In genomic region chr14:75976107-75976506, GRCm38 (mm10) we compare ENCODE assay signal across 16 mouse cellular contexts. TPM values are rescaled to one million over a fixed set of nuclear protein-coding genes. Genes with fewer than 3 reads are reported as not detected.
"Had no signal": no experiment of that assay in that cellular context is flagged by ENCODE, and none has a peak within 500 bp of the region (broad histone marks: within the 10 kb centered on the region; RNA-seq: fewer than 3 reads in every experiment).

No protein-coding gene starts in this region.

- H3K9me3 ChIP-seq: kidney, embryonic 15.5 days; limb, embryonic 15.5 days; midbrain, embryonic 15.5 days; neural tube, embryonic 12.5 days had no signal

- DNase-seq: kidney, adult 18-20 months; kidney, postnatal 14 days; layer of hippocampus, postnatal 36 days; lung, embryonic 14.5 days; lung, postnatal 14 days; thymus, adult 2 months; thymus, postnatal 25 days had no signal

- H3K9ac ChIP-seq: kidney, embryonic 15.5 days; limb, embryonic 15.5 days; lung, embryonic 14.5 days; midbrain, embryonic 15.5 days; neural tube, embryonic 12.5 days had no signal

- H3K4me1 ChIP-seq: kidney, embryonic 15.5 days; limb, embryonic 15.5 days; midbrain, embryonic 15.5 days had no signal

- H3K27ac ChIP-seq: kidney, embryonic 15.5 days; limb, embryonic 15.5 days; macrophage; midbrain, embryonic 15.5 days; neural tube, embryonic 12.5 days had no signal

- ATAC-seq: midbrain, embryonic 15.5 days had no signal

- H3K4me3 ChIP-seq: kidney, embryonic 15.5 days; limb, embryonic 15.5 days; midbrain, embryonic 15.5 days; neural tube, embryonic 12.5 days had no signal

- H3K36me3 ChIP-seq: limb, embryonic 15.5 days; midbrain, embryonic 15.5 days; neural tube, embryonic 12.5 days had no signal

- H3K27me3 ChIP-seq: kidney, embryonic 15.5 days; limb, embryonic 15.5 days; midbrain, embryonic 15.5 days; neural tube, embryonic 12.5 days had no signal

- H3K4me2 ChIP-seq: kidney, embryonic 15.5 days; limb, embryonic 15.5 days; lung, embryonic 14.5 days; midbrain, embryonic 11.5 days; midbrain, embryonic 15.5 days; neural tube, embryonic 12.5 days had no signal

RNA-seq across cellular contexts. Expression of gene Kctd4, which starts 21.3 kb away (rescaled TPM):
- total RNA-seq: monocyte, adult 5-6 weeks had no signal
- polyA plus RNA-seq: large intestine, adult 2 months; macrophage; urinary bladder, adult 2 months had no signal
